Mouse (Mus musculus) liver, adult 2 months (tissue): Measurements from ENCODE around the gene Pars2.

ENCODE experiments used
- CTCF ChIP-seq: fragments of 200-500 bp; IDR thresholded peaks from 2 replicates; pipeline ENCODE4 v1.5.1; 2011; ENCODE audit warnings: low read depth, low read length, control low read depth
- POLR2A ChIP-seq: fragments of 200-500 bp; IDR thresholded peaks from 2 replicates; pipeline ENCODE4 v1.6.1; 2011; ENCODE audit warnings: low read length, control low read depth; ENCODE audit not compliant: insufficient read depth; ENCODE audit errors: extremely low read depth

- TF ChIP-seq CTCF (no peak), POLR2A (no peak)
These were observed 49.9 kb downstream of the Pars2 start for GRCm38 (mm10) chr4:106700798-106701197.
